Mouse (Mus musculus): ENCODE measurements around the gene Gm45717.

DNA sequence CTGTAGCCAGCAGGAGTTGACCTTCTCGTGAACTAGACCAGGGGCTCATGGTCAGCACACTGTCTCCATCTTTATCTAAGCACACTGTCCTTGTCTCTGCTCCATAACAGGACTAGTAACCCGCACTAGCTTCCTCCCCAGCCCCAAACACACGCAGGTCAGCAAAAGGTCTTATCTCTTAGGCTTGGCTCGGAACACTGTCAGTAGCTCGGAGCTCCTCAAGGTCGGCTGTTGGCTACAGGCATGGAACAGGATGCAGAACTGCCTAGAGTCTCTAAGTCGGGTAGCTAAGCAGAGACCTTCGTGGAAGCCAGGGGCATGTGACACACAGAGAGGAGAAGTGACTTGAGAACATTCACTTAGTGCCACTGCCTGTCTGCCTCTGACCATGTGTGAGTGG lies 7.6 kb downstream of the Gm45717 start:
- TF ChIP-seq E2F4 (IDR thresholded peaks at IDR 0.05; ENCODE audit: borderline replicate concordance, low read depth, low read length) (no peak), GATA1 (IDR thresholded peaks at IDR 0.05; ENCODE audit: low read depth, low read length) (no peak), POLR2A (IDR thresholded peaks at IDR 0.05; ENCODE audit: control insufficient read depth in 1 of 2, insufficient read depth in 1 of 2, low read depth in 1 of 2, low read length in 2 of 2, poor library complexity in 1 of 2) (no peak), USF1 (IDR thresholded peaks at IDR 0.05; ENCODE audit: low read depth, low read length) (no peak), ZC3H11A (IDR thresholded peaks at IDR 0.05; ENCODE audit: low read depth, low read length) (no peak), CTCF (IDR thresholded peaks at IDR 0.05 in 2 of 3, conservative IDR thresholded peaks at IDR 0.05 in 1 of 3; ENCODE audit: control insufficient read depth in 1 of 3, insufficient read depth in 1 of 3, low read depth in 2 of 3, low read length in 3 of 3, poor library complexity in 1 of 3, severe bottlenecking in 1 of 3) (no peak), RCOR1 (IDR thresholded peaks at IDR 0.05; ENCODE audit: low read depth, low read length) (no peak), ELF1 (IDR thresholded peaks at IDR 0.05; ENCODE audit: low read depth, low read length) (no peak), ZMIZ1 (IDR thresholded peaks at IDR 0.05; ENCODE audit: low read depth, low read length) (no peak), KAT2A (conservative IDR thresholded peaks at IDR 0.05; ENCODE audit: low read depth, low read length) (no peak), NELFE (IDR thresholded peaks at IDR 0.05; ENCODE audit: low read depth, low read length) (no peak)
